Mouse (Mus musculus) adrenal gland, postnatal 10 days (tissue): ENCODE measurements at regions not wholly inside any gene's neighbourhood (a gene's known extent, or its start where the extent isn't known, plus 50 kb on each side); places are given as distances from the start of the nearest gene placed in this dataset.
A peak's percentile ranks its signal among the peaks of the same experiment; 100 is the strongest.
"Not testable (repeated sequence)": the region's sequence is repeated elsewhere in the genome, so short reads cannot be mapped to it uniquely, and the experiment has no call there.

ENCODE experiments used
- DNase-seq: peaks from one replicate; pipeline ENCODE4 v3.0.0; 2021; ENCODE audit warnings: mixed read lengths

- DNase-seq: not testable (repeated sequence)
These were observed 207.6 kb downstream of the Snurf start for GRCm38 (mm10) chr7:59797212-59797611.

- DNase-seq: not testable (repeated sequence)
These were observed 235.1 kb downstream of the Snurf start for GRCm38 (mm10) chr7:59769749-59770148.

- not testable (repeated sequence) for DNase-seq
These were observed 236.2 kb downstream of the Snurf start for GRCm38 (mm10) chr7:59768641-59769040.

- DNase-seq: peak; percentile 3
These were observed 237.5 kb downstream of the Snurf start for GRCm38 (mm10) chr7:59767325-59767724.
